Mouse (Mus musculus) testis, postnatal 10 days (tissue): ENCODE measurements at regions not wholly inside any gene's neighbourhood (a gene's known extent, or its start where the extent isn't known, plus 50 kb on each side); places are given as distances from the start of the nearest gene placed in this dataset.
A peak's percentile ranks its signal among the peaks of the same experiment; 100 is the strongest.

Experiments used
- DNase-seq: peaks from one replicate; pipeline ENCODE4 v3.0.0; 2021; ENCODE audit warnings: low spot score

- DNase-seq: no peak
These were observed 152.9 kb upstream of the Zic3 start for GRCm38 (mm10) chrX:57869648-57870047.

- no peak for DNase-seq
These were observed 105.8 kb upstream of the Zic3 start for GRCm38 (mm10) chrX:57916705-57917104.

GRCm38 (mm10) chrX:57917441-57918145 is 104.9 kb upstream of the Zic3 start:
- DNase-seq: no peak

- no peak for DNase-seq
These were observed 104.1 kb upstream of the Zic3 start for GRCm38 (mm10) chrX:57918181-57919115.

- DNase-seq: no peak
These were observed 102.6 kb upstream of the Zic3 start for GRCm38 (mm10) chrX:57919886-57920285.

GRCm38 (mm10) chrX:57920376-57920775 is 102.1 kb upstream of the Zic3 start:
- DNase-seq: no peak

GRCm38 (mm10) chrX:57921294-57921693 is 101.2 kb upstream of the Zic3 start:
- DNase-seq: peak; percentile 74

GRCm38 (mm10) chrX:57921821-57922449 is 100.6 kb upstream of the Zic3 start:
- no peak for DNase-seq

- DNase-seq: no peak
These were observed 98.7 kb upstream of the Zic3 start for GRCm38 (mm10) chrX:57923836-57924235.

- DNase-seq: no peak
These were observed 86.9 kb upstream of the Zic3 start for GRCm38 (mm10) chrX:57935621-57936020.

GRCm38 (mm10) chrX:57938248-57938836 is 84.2 kb upstream of the Zic3 start:
- no peak for DNase-seq

- no peak for DNase-seq
These were observed 71.6 kb upstream of the Zic3 start for GRCm38 (mm10) chrX:57950896-57951295.

GRCm38 (mm10) chrX:57951301-57951700 is 71.2 kb upstream of the Zic3 start:
- no peak for DNase-seq

GRCm38 (mm10) chrX:57954594-57955185 is 67.8 kb upstream of the Zic3 start:
- no peak for DNase-seq
